Mouse (Mus musculus) right cerebral cortex, postnatal 36 days (tissue): ENCODE measurements at regions not wholly inside any gene's neighbourhood (a gene's known extent, or its start where the extent isn't known, plus 50 kb on each side); places are given as distances from the start of the nearest gene placed in this dataset.
A peak's percentile ranks its signal among the peaks of the same experiment; 100 is the strongest.

Experiments used
- DNase-seq, 2 experiments: peaks; one replicate each; pipeline ENCODE4 v3.0.0; 2022; ENCODE audit warnings: low spot score in 2 of 2, mixed read lengths in 1 of 2

DNA sequence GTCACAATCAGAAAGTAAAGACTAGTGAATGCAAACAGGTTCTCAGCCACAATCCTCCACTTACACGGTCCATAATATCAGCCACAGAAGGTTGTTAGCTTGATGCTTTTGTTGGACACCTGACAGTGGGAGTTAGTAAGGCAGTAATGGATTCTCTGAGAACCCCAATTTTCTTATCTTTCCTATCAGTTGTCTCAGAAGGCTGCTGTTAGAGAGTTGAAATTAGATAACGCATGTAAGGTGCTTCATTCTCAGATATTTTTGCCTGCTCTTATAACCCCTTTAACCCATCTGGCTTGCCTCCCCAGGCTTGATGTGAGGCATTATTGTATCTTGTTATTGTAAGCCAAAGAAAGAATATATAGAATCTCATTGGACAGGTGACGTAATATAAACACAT, 63.0 kb upstream of the Ube2e3 start:
- no peak for DNase-seq

DNA sequence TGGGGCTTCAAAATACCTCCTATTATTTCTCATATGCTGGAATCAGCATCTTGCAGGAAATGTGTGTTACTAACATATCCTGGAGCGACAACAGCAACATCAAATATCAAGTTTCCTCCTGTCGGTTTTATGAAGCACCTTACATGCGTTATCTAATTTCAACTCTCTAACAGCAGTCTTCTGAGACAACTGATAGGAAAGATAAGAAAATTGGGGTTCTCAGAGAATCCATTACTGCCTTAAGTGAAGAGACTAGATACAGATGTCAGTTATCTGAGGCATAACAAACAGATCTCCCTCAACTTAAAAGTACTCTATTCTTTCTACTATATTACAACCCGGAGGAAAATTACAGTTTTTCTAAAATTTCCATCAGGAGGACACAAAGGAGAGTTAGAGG, 64.4 kb upstream of the Ube2e3 start:
- no peak for DNase-seq

DNA sequence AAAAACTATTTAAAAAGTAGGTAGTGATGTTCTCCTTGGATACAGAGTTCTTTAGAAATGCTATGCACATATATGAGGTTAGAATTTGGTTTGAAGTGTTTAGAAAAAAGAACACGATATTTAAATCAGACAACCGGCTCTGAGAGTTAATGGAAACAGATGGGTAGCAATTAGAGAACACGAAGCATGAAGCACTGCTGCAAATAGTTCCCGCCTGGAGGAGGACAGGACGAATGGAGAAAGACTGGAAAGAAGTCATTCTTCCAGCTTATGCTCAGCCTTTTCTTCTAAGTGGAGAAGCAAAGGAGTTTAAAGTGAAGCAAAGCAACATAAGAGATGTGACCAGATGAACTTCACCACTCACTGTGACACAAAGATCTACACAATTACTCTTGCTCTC, 72.5 kb upstream of the Ube2e3 start:
- DNase-seq: no peak

DNA sequence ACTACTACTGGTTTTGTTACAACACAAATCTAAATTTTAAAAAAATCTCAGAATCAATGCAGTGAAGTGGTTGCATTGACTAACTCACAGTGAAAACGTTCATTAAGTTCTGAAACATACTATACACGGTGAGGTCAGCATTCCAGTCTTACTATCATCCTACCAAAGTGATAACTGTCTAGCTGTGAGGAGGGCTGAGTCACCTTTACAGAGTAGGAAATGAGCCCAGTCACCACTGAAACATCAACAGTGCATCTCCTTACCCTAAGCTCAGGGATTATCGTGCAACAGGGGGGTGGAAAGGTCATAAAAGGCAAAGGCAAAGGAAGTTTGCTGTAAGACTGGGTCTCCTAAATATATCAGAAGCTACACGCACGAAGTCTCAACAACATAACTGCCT, 73.2 kb upstream of the Ube2e3 start:
- no peak for DNase-seq

DNA sequence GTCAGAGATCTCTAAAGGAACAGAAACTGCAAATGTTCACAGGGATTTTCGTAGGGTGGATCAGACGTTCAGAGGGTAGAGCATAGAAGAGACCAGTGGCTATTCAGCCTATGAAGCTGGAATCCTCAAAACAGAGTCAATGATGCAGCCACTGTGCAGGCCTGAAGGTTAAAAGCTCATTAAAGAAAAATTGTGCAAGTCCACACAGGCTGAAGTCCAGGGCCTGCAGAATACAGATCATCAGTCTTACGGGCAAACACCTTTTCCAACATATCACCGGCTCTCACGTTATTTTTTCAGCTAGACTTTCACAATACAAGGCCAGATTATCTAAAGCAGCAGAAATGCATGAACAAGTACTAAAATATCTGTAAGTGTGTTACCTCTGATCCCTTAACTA, 78.8 kb upstream of the Ube2e3 start:
- no peak for DNase-seq

DNA sequence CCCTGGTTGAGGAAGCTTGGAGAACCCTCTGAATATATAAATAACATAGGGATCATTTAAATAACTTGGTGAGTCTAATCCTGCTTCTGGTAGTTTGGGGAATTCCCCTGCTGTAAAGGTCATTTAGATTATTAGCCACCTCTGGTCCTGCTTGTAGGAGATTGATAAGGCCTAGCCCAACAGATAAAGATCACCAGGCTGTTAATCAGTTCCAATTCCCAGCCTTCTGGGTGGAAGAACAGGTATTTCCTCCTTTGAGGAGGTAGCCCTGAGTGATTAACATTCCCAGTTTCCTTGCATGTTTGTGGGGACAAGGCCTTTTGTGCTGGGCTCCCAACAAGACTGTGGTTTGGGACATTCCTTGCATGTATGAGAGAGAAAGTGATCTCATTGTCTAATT, 79.7 kb upstream of the Ube2e3 start:
- no peak for DNase-seq

DNA sequence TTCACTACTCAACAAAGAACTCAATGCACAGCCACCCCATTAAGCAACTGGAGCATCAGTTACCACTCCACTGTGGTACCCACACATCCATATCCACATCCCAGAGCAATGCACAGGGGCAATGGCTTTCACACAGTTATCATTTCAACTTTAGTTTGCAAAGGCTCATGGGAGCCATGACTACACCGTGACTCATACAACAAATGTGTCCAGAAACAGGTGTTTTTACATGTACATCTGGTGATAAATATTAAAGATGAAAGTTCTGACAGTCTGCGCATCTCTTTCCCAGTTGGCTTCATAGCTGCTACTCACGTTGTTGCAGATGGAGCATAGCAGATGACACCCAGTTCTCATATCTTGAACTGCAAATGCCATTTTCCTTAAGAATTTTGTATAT, 88.0 kb upstream of the Ube2e3 start:
- no peak for DNase-seq

DNA sequence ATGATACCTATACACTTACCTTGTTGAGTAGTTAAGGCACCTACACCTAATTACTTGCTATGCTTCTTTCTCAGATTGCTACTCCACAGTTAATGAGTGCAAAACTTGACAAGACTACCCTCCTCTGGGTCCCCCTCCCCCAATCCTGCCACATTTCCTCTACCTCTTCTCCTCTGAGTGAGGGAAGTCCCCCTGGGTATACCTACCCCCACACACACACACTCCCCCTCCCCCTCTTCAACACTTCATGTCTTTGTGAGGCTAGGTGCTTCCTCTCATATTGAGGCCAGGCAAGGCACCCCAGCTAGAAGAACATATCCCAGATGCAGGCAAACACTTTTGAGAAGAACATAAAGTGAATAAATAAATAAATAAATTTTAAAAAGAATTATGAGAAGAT, 90.3 kb upstream of the Ube2e3 start:
- no peak for DNase-seq

DNA sequence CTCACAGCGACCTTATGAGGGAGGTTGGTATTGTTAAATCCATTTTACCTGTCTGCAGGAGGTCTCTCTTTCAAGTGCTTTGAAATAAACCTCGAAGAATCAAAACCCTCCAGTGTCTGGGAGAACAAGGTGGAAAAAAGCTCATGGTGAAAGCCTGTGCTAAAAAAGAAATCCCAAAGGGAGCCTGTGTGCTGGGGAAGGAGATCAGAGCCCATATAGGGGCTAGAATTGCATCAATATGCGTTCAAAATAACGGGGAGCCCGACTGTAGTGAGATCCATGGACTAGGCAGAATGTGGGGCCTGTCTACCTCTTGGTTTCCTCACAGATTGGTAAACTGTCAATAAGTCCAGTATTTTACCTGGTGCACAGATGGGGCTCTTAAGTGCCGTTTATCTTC, 113.6 kb upstream of the Ube2e3 start:
- no peak for DNase-seq

DNA sequence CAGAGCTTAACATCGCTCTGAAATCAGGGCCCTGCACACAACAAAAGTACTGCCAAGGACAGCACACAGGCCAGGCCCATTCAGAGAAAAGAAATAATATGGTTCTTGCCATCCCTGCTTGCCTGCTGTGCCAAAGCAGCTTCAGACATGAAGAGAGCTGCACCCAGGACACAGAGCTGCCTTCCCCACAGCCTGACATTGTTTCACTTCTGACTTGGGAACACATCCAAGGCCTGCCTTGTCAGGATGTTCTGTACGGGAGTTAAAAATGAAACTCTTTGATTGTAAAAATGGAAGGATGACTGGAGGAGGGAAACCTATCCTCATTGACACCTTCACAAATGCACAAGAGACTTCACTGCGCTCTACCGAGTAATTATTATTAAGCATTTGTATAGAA, 114.0 kb upstream of the Ube2e3 start:
- peak in 1 of 2 experiments; percentile 2 for DNase-seq

DNA sequence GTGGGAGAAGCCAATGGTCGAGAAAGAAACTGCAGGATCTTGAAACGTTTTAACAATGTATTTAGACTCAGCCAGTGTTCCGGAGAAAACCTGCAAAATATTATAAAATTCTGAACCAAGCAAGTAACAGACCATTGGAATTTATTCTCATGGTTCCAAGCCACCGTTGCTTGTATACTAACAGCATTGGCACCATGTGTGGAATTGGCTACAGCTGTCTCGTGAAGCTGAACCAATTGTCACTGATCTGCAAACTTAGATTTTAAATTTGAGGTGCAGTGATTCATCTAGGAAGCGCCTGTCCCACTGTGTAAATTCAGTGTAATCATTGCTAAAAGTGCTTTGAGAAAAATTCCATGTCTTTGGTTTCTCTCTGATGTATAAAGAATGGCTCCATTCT, 137.8 kb upstream of the Ube2e3 start:
- no peak for DNase-seq

DNA sequence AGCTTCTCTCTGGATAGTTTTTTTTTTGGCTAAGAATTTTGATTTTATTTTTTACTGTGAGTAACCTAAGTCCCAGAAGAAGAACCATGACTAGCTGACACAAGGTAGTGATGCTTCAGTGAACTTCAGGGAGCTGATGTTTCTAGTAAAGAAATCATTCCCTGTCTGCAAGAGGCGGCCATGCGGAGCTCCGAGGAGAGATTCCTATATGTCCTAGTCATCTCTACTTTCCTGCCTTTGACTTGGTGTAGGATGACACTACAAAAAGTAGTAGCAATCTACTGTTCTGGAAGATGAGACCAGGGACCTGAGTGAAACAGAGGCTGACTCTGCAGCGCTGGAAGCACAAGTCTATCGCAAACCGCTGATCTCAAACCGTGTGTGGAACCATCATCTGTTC, 141.9 kb upstream of the Ube2e3 start:
- DNase-seq: no peak

DNA sequence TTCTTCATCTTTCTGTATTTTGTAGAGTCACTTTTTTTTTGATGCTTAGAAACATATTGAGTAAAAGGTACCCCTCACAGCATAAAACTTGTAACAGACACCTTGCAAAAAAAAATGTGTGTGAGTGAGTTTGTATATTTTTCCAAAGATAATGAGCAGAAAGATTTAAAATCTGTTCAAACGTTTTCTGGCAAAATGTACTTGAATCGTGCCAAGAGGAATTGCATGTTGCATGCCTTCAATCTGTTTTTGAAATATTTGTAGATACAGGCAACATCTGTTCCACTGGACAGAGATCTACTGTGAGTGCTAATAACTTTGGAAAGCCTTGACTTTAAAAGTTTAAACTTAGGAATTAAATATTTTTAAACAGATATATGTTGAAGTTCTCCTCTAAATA, 143.5 kb upstream of the Ube2e3 start:
- no peak for DNase-seq

DNA sequence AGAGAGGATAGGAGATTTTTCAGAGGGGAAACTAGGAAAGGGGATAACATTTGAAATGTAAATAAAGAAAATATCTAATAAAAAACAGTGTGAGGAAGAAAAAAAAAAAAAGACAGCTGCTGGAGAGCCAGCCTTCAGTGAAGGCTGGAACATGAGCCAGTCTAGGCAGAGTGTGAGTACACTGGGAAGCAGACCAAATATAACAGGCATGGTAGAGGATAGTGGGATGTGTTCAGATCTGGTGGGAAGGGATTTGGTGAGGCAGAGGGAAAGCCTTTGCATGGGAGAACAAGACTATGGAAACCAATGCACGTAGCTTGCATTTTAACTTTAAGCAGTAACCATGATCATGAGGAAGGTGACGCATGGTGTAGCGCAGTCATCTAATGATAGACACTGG, 144.5 kb upstream of the Ube2e3 start:
- peak in 1 of 2 experiments; percentile 17 for DNase-seq

DNA sequence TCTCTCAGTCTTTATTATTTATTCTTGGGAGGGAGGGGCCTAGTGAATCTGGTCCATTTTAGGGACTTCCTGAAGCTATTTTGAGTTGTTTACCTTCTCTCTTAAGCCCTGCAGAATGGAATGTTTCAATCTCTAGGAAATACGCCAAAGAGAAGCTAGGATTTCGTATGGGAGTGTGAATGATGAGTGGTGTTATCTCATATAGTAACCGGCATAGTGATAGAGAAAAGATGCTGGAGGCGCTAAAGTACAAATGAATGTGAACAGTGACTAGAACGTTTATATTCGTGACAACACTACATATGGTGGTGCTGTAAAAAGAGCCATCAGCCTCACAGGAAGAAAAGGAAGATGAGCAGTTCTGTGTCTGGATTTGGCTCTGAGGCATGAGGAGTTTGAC, 145.2 kb upstream of the Ube2e3 start:
- no peak for DNase-seq

DNA sequence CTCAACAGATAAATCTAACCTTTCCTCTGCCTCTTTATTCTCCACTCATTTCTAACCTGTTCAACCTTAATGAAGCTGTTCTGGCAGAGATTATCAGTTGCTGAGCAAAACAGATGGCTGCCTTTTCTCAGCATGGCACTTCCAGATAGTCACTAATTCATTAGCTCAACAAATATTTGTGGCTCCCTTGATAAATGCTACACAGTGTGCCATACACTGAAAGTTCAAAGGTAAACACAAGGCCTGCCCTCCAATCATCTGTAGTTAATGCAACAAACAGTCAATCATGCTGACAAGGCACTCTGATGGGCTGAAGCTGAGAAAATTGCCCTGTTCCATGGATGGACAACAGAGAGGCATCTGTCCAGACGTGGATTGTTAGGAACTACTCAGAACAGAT, 149.4 kb upstream of the Ube2e3 start:
- no peak for DNase-seq

DNA sequence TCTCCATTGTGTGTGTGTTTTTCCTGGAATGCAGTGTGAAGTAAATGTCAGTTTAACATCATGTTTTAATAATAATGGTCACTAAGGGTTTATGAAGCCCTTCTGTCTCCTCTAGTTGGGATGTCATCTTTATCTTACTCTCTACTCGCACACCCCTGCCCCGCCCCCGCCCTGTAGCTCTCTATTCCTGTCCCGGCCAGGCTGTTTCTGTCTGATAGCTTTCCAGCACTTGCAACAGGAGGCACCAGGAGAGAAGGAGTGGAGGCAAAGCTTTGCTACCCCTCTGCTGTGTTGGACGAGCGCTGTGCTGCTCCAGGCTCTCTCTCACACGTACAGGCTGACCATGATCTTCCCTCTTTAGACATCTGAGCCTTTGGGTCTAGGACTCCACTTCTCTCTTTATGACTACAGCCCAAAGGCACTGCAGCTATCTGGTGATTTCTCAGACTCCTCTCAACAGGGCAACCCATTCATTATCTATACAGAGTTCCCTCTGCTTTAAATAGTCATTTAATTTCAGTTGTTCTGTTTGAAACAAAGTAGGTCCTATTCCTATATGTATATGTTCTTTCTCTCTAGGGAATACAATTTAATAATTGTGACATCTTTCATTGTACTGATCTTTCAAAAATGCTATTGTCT, 151.6 kb upstream of the Ube2e3 start:
- no peak for DNase-seq

DNA sequence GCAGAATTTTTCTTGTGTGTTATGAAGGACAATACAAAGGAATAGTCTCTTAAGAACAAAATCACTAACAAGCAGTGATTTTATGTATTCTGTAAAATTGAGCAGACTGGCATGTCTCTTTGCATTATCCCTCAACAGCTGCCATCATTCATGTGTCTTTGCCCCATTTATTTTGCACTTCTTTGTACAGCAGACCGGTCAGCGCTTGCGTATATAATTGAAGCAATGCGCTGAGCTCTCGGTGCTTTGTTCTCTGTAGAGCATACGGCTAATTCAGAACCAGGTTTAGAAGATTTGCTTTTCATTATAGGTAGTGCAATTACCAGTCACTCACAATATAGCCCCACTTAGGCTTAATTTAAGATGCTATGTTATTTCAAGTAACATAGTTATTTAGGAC, 173.1 kb upstream of the Ube2e3 start:
- DNase-seq: no peak

DNA sequence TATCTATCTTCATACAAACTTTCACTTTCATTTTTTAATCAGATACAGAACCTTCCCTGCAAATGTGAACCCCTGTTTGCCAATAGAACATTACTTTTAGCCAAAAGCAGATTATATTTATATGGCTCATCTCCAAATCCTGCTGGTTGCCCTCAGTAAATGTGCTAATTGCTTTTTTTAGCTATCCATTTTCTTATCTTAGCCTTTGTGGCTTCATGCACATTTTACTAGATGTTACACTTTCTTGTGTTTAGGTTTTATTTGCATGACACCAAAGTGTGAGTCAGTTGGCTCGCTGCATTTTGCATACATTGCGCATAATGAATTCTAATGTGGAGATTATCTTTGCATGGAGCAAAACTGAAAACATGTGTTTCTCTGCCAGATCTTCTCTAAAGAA, 211.3 kb upstream of the Ube2e3 start:
- DNase-seq: peak in 1 of 2 experiments; percentile 2

DNA sequence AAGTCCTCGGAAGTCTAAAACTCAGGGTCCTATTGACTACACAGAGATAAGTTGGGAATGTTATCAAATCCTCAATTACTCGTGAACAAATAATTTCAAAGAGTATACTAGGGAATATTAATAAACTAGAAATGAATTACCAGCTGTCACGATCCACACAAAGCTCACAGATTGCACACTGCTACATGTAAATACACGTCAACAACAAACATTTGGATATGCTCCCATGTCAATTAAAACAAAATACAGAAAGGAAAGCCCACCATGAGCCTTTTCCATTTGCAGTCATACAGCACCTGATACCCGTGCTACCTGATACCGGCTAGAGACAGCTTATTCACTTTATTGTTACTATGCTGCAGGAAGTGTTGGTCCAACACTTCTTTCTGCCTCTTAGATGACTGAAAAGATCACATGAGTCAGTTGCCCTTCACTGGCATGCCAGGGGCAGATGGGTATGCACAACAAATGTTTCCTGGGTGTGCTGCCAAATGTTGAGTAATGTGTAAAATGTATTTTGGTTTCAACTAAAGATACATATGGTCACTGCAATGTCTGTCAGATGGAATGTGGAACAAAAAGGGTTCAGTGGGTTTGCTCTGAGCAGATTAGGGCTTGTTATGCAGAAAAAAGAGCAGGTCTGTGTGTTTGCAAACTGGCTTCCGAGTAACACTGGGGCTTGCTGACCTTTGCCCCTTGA, 212.6 kb upstream of the Ube2e3 start:
- DNase-seq: peak; percentile 1 to 18

DNA sequence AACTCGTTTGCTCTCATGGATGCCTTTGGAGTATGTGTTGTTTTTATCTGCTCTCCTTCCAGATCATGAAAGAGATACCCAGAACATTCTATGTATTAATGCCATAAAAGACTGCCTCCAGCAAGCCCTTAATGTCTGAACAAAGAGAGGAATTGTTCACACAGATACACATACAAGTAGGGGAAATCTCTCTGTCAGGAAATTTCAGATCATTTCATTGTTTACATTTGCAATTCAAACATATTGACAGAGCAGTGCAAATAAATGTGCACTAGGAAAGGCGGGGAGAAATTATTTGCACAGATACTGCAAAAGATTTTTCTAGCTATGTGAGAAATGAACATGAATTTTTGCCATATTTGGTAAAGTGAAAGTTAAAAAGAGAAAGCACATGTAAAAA, 216.4 kb upstream of the Ube2e3 start:
- DNase-seq: no peak

DNA sequence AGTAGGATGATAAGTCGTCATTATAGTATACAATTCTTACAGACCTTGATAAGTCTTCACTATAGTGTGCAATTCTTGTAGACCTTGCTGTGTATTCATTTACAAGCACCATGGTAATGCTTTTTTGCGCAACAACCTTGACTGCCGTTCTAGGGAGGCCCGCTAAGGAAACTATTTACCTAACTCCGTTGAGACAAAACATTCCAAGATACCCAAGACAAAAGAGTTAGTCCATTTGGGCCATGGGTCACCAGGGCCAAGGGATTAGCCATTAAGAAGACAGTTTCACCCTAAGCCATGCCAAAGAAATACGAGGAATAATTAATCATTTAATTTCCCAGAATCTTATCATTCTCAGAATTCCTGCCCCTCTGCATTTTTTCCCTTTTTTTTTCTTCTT, 227.6 kb upstream of the Ube2e3 start:
- DNase-seq: no peak

DNA sequence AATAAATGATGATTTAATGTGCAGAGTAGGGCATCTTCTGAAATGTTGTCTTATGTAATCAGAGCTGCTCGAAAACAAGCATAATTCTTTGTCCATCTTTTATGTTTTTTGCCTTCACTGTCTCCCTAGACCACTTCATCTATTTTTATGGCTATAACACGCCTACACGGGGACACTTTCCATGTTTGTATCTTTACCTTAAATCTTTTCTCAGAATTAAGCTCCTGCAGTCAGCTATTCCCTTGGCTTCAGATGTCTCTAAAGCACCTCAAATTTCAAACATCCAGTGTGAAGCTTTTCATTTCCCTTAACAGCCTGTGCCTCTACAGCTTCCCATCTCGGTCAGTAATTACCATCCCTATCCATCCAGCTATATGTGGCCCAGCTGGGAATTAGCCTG, 242.7 kb upstream of the Ube2e3 start:
- DNase-seq: no peak

DNA sequence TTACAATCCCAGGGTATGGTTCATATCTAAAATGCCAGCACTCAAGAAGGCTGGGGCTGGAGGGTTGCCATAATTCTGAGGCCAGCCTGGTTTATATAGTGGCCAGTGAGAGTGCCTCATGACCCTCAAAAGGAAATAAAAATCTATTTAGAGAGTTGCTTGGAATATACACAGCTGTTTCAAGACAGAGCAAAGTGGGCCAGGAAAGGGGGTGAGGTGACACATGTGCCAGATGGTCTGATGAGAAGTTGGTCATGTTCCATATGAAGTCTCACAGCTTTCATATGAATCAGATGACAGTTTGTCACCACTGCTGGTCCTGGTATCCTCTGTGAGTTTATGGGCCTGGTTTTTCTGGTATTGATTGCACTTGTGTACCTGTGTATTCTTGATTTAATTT, 261.5 kb upstream of the Ube2e3 start:
- DNase-seq: peak; percentile 5 to 16
